Mouse (Mus musculus) frontal cortex, postnatal 10 days (tissue): ENCODE measurements around the gene Gm17651.

Experiments
- DNase-seq, 2 experiments: peaks; one replicate each; pipeline ENCODE4 v3.0.0; 2022; ENCODE audit warnings: low spot score in 2 of 2, mixed read lengths in 1 of 2

Gm17651 gene

GRCm38 (mm10) chr3:97629941-97630340 is 44.6 kb downstream of the Gm17651 start:
- DNase-seq: no peak

GRCm38 (mm10) chr3:97628391-97629001 is 46.0 kb downstream of the Gm17651 start, which contains the start of gene Fmo5:
Gene Fmo5, plus strand, starts transcription at chr3:97628804.
- DNase-seq: no peak

GRCm38 (mm10) chr3:97627893-97628292 is 46.6 kb downstream of the Gm17651 start:
- no peak for DNase-seq

- no peak for DNase-seq
Observed at GRCm38 (mm10) chr3:97624611-97625010, 49.9 kb downstream of the Gm17651 start.
